Mouse (Mus musculus) spleen, adult 2 months (tissue): Measurements from ENCODE around the gene Map2k3.

ENCODE experiments used
- CTCF ChIP-seq: fragments of 200-500 bp; IDR thresholded peaks from 2 replicates; pipeline ENCODE4 v1.5.1; 2011; ENCODE audit warnings: mild to moderate bottlenecking, inconsistent platforms; ENCODE audit not compliant: insufficient read depth, insufficient read length, insufficient replicate concordance; ENCODE audit errors: extremely low read depth
- POLR2A ChIP-seq: fragments of 200-500 bp; IDR thresholded peaks from 2 replicates; pipeline ENCODE4 v1.6.1; 2011; ENCODE audit warnings: low read depth, low read length, inconsistent platforms

GRCm38 (mm10) chr11:60962709-60963108, 30.9 kb downstream of the Map2k3 start:
- TF ChIP-seq POLR2A (no peak), CTCF (no peak)
